Mouse (Mus musculus) hematopoietic stem cell, adult 5-6 weeks (primary cell): ENCODE measurements around the gene Hepacam. TPM values are rescaled to one million over a fixed set of nuclear protein-coding genes. Genes with fewer than 3 reads are reported as not detected.

Experiments
- ATAC-seq, 2 experiments: fragments of 125-278 bp in 1 of 2; replicated peaks in 1 of 2; 2 replicates each; pipeline ENCODE4 v1.8.0; 2016 to 2017; ENCODE audit warnings: inconsistent platforms in 2 of 2, mild to moderate bottlenecking in 2 of 2, moderate number of reproducible peaks in 2 of 2, low read depth in 1 of 2, moderate TSS enrichment in 1 of 2; ENCODE audit not compliant: low FRiP score in 2 of 2, poor library complexity in 2 of 2, severe bottlenecking in 2 of 2, insufficient read depth in 1 of 2, low TSS enrichment in 1 of 2
- total RNA-seq: library from RNA; stranded (forward); fragments of 172-1452, 232-1000 nt; gene quantifications from 2 replicates; pipeline ENCODE4 v1.2.3, GENCODE M21; 2017

Gene Hepacam
- total RNA-seq, 1 experiment from 2014 or later, result not detected

DNA sequence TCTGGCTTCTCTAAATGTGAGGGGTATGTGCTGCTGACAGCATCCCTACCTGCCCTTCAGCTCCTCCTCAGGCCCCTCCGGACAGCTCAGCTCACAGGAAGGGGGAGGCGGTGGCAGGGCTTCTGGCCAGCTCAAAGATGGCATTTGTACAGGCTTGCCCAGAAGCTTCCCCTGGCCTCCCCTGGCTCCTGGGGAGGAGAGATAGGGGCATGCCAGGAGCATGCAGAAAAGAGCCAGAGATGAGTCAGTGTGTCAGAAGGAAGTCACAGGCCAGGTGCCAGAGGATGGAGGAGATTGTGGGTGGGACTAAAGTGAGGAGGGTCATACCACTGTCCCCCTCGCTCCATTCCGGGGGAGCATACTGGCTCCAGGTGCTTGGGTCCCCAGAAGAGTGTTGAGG, 51.6 kb downstream of the Hepacam start:
- ATAC-seq, result no peak

DNA sequence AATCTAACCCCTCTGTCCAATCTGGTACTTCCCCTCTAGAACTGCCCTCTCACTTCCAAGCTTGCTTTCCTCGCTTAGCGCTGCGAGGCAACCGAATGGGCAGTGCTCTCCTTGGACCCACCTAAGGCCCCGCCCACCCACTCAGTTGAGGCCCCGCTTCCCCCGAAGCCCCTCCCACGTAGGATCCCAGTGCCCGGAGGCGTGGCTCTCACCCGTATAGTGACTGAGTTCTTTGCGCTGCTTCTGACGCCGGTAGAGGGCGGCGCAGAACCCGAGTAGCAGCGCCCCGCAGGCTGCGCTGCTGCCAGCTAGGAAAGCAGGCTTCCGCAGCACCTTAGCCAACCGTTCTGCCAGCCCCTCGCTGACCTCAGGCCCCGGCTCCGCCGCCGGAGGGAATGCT, 53.5 kb downstream of the Hepacam start:
- ATAC-seq, result peak; percentile 86

DNA sequence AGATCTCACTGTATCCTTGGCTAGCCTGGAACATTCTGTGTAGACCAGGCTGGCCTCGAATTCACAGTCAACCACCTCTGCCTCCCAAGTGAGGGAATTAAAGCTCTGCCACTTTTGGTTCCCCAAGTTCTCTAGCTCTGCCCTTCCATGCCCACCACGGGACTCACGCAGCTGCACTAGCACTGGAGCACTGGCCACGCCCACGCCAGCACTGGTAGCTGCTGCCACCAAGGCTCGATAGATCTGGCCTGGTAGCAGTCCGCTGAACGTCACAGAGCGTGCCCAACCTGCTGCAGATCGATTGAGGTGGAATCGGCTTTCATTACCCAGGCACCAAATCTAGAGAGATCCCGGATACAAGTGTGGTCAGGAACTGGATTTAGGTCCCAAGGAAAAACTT, 54.1 kb downstream of the Hepacam start:
- peak; percentile 61 to 76; a peak in 3 of 4 replicates for ATAC-seq

DNA sequence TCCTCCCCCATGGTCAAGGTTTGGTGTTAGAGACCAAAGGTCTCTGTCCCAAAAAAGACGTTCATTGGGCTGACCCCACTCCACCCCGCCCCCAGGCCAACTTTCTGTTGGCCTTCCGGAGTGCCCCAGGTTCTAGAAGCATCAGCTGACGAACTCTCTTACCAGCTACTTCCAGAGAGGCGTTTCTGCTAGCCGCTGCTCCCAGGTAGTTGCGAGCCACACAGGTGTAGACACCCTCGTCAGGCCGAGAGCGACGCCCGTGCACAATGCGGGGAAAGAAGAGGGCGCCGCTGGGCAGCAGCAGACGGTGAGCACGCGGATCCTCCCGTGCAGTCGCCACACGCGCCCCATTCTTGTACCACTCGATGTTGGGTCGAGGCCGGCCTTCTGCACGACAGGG, 62.2 kb downstream of the Hepacam start:
- no peak for ATAC-seq

DNA sequence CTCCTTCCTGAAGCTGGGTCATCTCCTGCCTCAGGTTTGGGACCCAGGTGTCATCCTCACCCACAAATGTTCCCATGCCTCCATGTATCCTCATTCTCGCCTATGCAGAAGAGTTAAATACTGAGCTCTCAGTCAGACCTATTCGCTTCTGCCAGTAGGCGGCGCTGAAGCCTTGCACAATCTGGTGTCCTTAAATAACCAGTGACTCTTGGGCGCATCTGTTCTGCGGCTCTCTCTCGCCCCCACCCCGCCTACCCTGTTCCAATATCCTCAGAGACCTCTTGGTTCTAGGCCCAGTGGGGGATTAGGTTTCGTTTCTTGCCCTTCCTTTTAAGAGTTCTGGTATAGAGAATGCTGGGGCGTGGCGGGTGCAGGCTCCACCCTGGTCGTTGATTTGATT, 63.4 kb downstream of the Hepacam start:
- ATAC-seq, result peak; percentile 65 to 68

DNA sequence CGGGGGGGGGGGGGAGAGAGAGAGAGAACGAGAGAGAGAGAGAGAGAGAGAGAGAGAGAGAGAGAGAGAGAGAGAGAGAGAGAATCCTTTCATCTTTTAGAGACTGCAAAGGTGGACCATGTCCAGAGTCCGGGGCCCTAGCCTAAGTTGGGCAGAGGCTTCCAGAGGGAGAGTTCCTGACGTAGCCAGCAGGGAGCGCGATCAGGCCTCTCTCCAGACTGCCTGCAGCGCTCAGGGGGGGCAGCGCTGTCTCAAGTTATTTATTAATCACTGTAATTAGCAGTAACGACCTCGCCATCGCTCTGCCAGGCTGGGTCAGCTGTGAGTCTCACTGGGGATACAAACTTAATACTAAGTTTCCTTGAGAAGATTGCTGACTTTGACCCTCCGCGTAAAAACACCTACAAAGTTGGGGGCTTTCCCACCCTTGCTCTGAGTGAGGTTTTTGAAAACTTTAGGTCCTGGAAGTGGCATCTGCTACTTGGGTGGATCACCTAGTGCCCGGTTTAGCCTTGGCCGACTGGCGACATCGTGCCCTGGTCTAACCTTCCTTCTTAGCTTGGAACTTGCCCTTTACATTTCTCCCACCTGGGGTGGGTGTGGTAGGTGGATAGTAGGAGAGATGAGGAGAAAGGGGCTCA, 65.0 kb downstream of the Hepacam start:
- ATAC-seq, result 0 out of 4 replicates have a peak, but pooled peaks of 1 of the 2 experiments have one; percentile 12

DNA sequence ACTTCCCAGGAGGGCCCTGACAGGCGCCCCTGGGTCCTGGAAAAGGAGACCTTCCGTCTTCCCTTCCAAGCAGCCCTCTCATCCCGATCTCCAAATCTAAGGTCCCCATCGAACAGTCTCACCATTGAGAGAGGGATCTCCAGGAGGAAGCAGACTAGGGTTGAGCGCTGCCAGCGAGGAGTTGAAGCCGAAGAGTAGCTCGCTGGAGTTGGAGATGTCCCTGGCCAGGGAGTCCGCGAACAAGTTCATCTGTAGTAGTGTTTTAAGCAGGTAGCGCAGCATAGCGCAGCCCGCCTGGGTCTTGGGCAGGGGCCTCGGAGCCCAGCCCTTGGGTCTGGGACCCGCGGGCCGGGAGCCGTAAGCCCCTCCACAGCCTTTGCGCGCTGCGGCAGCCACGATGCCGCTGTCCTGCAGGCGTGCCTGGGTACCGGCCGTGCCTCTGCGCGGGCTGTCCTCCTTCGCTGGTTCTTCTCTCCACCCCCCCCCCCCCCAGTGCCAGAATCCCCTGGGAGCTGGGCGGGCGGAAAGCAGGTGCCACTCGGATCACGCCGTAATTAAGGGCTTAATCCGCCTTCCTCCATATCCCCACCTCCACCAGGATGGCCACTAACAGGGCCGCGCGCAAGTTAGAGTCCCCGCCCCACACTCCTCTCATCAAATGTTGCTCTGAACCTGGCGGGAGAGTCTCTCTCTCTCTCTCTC, 65.7 kb downstream of the Hepacam start, which contains the start of gene Robo3:
Robo3 (minus strand) TSS at position 527 of the 702 bp plus-strand sequence.
- ATAC-seq, result no peak

DNA sequence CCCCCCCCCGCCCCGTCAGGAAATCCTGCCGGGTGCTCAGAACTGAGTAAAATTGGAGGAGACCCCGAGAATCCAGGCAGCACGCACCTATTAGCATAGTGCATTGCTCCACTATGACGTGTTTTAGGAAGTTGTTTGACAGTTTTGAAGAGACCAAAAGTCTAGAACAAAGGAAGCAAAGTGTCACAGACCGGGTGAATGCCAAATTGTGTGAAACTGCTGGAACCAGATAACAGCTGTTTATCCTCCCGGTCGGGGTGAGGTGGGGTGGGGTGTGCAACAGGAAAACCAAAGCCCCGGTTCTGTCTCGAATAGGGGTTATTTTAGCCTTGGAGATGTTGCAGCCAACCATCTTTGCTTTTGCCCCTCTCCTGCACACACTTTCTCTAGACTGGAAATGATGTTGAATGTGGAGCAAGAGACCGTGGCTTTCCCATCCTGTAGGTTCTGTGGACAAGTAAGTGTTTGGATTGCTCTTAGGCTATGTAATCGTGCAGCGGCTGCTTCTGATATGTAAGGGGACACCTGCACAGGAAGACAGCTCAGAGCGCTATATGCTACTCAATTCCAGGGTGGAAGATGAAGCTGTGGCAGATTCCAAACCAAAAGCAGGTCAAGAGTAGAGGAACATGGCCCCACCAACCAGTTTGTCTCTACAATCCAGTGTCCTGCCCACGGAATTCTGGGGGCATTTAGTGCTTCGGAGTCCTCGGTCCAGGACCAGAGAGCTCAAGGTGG, 66.8 kb downstream of the Hepacam start:
- ATAC-seq, result peak; percentile 72 to 74

DNA sequence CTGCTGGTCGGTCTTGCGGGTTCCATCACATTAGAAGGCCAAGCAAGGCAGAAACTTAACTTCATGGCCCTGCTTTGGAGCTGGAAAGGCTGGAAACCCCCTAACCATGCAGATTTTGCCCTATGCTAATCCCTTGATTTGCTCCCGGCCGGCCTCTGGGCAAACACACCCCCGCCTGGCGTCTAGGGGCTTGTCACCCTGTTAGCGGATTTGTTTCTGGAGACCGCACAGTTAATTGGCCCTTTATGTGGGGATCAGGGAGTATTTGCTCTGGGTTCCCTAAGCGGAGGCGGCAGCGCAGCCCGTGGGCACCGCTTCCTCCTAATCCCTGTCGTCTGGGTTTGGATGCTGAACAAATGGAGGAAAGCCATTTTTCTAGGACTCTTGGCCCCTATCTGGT, 67.8 kb downstream of the Hepacam start:
- no peak for ATAC-seq

DNA sequence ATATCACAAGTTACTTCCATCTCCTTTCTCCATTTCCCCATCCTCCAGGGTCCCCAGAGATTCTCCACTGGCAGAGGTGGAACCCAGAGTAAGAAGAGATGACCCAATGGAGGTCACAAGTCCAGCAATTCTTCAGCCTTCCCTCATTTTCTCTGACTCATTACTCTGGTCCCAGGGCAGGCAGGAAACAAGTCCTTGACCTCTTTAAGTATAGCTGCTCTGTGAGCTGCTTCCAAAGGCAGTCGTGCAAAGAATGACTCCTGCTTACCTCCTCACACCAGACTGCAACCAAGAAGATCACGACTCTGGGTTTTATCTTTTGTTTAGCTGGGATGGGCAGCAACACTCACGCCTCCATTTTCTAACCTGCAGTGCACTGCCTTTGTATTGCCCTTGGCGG, 68.5 kb downstream of the Hepacam start:
- ATAC-seq, result no peak

Other genes starting within 250 kb of the Hepacam start
- 0.25 TPM in 1 of 2 replicates, not detected in the other for gene Pknox2, start 219.9 kb upstream of the Hepacam start, total RNA-seq
- gene Tmem218, start 159.1 kb upstream of the Hepacam start, total RNA-seq, result 6.1 and 7.1 TPM in 2 replicates
- 0.55 and 0.69 TPM in 2 replicates for gene Slc37a2, start 111.6 kb upstream of the Hepacam start, total RNA-seq
- 18.2 and 20.9 TPM in 2 replicates for gene Ccdc15, start 18.9 kb upstream of the Hepacam start, total RNA-seq
- 6.2 and 13.4 TPM in 2 replicates for gene Robo4, start 34.5 kb downstream of the Hepacam start, total RNA-seq
- 1.4 and 2.3 TPM in 2 replicates for gene Robo3, start 65.9 kb downstream of the Hepacam start, total RNA-seq
- 44.3 and 63.0 TPM in 2 replicates for gene Msantd2, start 122.0 kb downstream of the Hepacam start, total RNA-seq
- gene Esam, start 160.7 kb downstream of the Hepacam start, total RNA-seq, result 12.3 and 15.7 TPM in 2 replicates
- gene Vsig2, start 171.9 kb downstream of the Hepacam start, total RNA-seq, result 2.2 and 4.9 TPM in 2 replicates
- 24.4 and 42.0 TPM in 2 replicates for gene Nrgn, start 185.6 kb downstream of the Hepacam start, total RNA-seq
- 26.1 and 29.4 TPM in 2 replicates for gene Siae, start 188.3 kb downstream of the Hepacam start, total RNA-seq
- 6.2 and 24.1 TPM in 2 replicates for gene Spa17, start 246.4 kb downstream of the Hepacam start, total RNA-seq